Mouse (Mus musculus): ENCODE results near the gene Cytip. TPM values are rescaled to one million over a fixed set of nuclear protein-coding genes. Genes with fewer than 3 reads are reported as not detected.

Cytip gene
- polyA plus RNA-seq, 1 experiment from 2014 or later = 0.10 TPM

DNA sequence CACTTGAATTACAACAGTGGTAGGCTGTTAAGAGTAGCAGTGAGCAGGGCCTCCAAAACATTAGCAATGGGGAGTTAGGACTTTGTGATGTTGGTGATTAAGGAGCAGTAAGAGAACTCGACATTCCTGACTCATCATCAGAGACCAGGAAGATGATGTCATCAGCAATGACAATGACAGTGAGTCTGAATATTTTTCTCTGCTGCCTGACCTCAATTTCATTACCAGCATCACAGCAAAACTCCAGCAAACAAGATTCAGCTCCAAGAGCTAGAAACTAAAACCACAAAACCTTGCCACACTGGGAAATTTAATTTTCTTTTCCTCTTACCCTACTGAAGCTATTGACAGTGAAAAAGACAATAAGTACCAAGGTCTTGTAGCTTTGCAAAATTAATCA, 14.6 kb downstream of the Cytip start:
- Histone ChIP-seq H3K36me3 (no peaks in the 10 kb centered on the region), H3K4me1 (replicated peaks) (no peaks in the 10 kb centered on the region), H3K4me3 (no peak overlapping the region), H3K4me2 (no peak overlapping the region), H3K9me3 (no peaks in the 10 kb centered on the region), H3K27me3 (no peaks in the 10 kb centered on the region), H3K9ac (no peak overlapping the region), H3K27ac (replicated peaks) (no peak overlapping the region)
- 81% methylated on average over 1 of the region's 1 CpGs for WGBS
- no peak for ATAC-seq (ENCODE audit: low FRiP score, low read depth)

DNA sequence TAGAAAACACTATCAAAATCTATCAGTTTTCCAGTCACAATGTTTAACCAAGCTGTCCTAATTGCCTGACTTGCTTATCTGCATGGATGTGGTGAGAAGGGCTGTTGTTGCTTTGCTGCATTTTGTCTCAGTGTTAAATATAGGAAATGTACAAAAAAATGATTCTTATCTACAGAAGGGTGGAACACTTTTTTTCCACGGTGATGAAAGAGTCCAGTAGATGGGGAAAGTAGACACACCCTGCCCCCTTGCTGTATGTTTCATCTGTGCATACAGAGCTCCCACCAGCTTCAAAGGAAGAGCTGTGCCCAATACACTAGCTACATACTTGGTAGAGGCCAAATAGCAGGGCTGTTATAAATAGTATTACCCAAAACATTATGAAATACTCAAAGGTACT, 16.3 kb downstream of the Cytip start:
- no peak overlapping the region for H3K9ac ChIP-seq
- no peak for ATAC-seq (ENCODE audit: low FRiP score, low read depth)
- no peaks in the 10 kb centered on the region for H3K36me3 ChIP-seq
- no peak overlapping the region for H3K27ac ChIP-seq (replicated peaks)
- H3K27me3 ChIP-seq = no peaks in the 10 kb centered on the region
- no peak overlapping the region for H3K4me3 ChIP-seq
- 90% methylated on average over 1 of the region's 1 CpGs for WGBS
- H3K4me1 ChIP-seq (replicated peaks) = peaks cover 9% of the 10 kb centered on the region
- H3K9me3 ChIP-seq = no peaks in the 10 kb centered on the region
- no peak overlapping the region for H3K4me2 ChIP-seq

DNA sequence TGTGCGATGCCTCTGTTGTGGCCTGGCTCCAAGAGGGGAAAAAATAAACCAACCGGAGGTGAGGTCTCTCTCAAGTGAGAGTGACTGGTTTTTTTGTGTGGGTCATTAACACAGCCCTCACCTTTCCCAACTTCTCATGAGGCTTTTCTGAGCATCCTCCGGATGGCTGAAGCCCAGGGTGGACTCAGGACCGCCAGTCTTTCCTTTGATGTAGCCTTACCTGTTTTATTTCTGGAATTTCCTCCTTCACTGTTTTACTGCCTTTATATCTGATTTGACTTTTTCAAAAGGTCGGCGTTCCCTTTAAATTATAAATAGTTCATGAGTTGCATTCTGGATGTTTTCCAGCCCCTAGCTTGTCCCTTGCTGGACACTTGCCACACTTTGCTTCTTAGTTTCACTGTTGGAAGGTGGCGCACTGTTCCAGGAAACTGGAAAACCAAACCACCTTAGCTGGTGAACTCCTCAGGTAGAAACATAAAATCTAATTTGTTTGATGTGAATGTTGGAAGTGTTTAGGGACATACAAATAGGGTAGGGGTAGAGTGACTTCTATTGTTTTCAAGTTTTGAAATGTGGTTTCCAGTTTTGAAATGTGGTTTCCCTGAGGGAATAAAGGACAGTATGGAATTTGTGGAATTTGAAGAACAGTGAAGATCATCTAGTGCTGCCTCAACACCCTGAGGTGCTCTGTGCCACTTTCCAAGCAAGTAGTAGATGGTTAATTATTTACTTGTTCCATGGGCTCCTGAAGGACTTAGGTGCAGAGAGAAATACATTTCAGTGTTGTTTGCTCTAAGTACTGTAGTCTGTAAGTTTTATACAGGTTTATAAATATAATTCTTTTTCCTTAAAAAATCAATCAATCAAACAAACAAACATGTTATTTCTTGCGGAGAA, 19.7 kb downstream of the Cytip start:
- Histone ChIP-seq H3K27ac (replicated peaks) (no peak overlapping the region), H3K9me3 (no peaks in the 10 kb centered on the region), H3K27me3 (no peaks in the 10 kb centered on the region), H3K9ac (no peak overlapping the region), H3K4me1 (replicated peaks) (peaks cover 13% of the 10 kb centered on the region), H3K4me3 (no peak overlapping the region), H3K4me2 (no peak overlapping the region), H3K36me3 (no peaks in the 10 kb centered on the region)
- ATAC-seq (ENCODE audit: low FRiP score, low read depth) = no peak
- WGBS = 86% methylated on average over 8 of the region's 8 CpGs

DNA sequence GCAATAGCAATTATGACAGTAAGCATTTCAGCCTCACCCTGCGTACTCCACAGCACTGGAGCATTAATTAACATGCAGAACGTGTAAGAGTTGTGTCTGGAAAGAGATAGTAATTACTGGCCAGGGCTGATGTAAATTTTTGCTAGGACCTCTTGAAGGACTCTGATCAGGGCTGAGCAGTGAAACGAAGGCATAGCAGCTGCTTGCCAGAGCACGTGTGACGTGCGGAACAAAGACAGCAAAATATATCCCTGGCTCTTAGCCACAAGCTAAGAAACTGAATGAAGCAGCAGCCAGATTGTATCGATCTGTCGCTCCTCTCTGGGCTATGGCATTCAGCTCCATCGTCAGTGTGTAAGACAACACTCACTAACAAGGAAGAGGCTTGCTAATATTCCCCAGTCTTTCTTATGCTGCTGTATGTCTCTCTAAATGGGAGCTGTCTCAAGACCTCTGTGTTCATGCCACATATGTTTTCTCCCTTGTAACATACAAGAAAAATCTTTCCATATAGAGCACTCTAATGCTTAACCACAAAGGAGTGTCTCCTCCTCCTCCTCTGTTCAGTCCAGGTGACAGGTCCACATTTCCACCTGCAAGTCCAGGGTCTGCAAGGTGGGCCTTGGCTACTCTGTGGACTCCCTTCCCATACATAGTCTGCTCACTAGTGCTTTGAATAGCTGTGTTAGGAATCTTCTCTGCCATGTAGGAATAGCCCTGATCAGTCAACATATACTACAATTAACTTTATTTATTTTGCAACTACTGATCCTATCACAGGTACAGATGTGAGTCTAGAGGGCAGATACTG, 20.7 kb downstream of the Cytip start:
- Histone ChIP-seq H3K4me3 (no peak overlapping the region), H3K9ac (no peak overlapping the region), H3K36me3 (no peaks in the 10 kb centered on the region), H3K9me3 (no peaks in the 10 kb centered on the region), H3K4me1 (replicated peaks) (peaks cover 13% of the 10 kb centered on the region), H3K27ac (replicated peaks) (peak overlapping the region; percentile 63), H3K27me3 (no peaks in the 10 kb centered on the region), H3K4me2 (peak overlapping the region; percentile 25)
- peak; percentile 92 for ATAC-seq (ENCODE audit: low FRiP score, low read depth)
- WGBS = 23% methylated on average over 9 of the region's 9 CpGs

DNA sequence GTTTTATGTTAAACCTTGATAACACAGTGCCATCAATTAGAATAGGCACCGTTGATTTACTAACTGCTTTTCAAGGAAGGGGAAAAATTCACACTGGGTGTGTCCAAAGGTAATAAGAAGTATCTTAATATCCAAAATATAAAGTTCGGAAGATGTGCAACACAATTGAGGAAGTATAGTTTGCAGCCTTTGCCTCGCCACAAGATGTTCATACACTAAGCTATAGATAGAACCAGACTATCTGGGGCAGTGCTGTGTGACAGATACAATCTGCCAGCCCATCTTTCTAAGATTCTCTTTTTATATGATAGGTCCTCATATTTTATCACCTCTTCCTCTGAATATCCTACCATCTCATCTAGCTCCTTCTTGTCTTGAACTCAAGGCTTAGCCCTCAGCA, 22.4 kb downstream of the Cytip start:
- peaks cover 13% of the 10 kb centered on the region for H3K4me1 ChIP-seq (replicated peaks)
- H3K27me3 ChIP-seq = no peaks in the 10 kb centered on the region
- no peak overlapping the region for H3K27ac ChIP-seq (replicated peaks)
- no peak overlapping the region for H3K4me3 ChIP-seq
- H3K9me3 ChIP-seq = no peaks in the 10 kb centered on the region
- ATAC-seq (ENCODE audit: low FRiP score, low read depth) = no peak
- no peak overlapping the region for H3K9ac ChIP-seq
- H3K36me3 ChIP-seq = no peaks in the 10 kb centered on the region
- H3K4me2 ChIP-seq = no peak overlapping the region
- 92% methylated on average over 3 of the region's 3 CpGs for WGBS

DNA sequence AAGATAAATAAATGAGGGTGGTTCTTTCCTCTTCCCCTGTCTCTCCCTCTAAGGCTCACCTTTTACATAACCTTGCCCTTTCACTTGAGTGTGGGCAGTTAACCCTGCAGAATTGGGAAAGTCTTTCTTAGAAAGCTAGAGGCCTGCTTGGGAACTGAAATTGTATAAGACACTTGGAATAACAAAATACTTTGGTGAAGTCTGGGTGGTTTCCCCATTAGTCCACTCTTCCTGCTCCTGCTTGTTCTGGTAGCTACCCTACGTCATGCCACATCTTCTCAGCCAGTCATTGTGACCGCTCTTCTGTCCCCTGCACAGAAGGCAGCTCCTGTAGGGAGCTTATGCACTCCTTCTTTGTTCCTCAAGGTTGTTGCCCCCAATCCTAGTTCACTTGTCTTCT, 26.2 kb downstream of the Cytip start:
- H3K9me3 ChIP-seq = no peaks in the 10 kb centered on the region
- H3K4me2 ChIP-seq = no peak overlapping the region
- no peak overlapping the region for H3K9ac ChIP-seq
- H3K27ac ChIP-seq (replicated peaks) = no peak overlapping the region
- H3K4me3 ChIP-seq = no peak overlapping the region
- ATAC-seq (ENCODE audit: low FRiP score, low read depth) = no peak
- H3K27me3 ChIP-seq = no peaks in the 10 kb centered on the region
- peaks cover 5% of the 10 kb centered on the region for H3K4me1 ChIP-seq (replicated peaks)
- H3K36me3 ChIP-seq = no peaks in the 10 kb centered on the region
- 86% methylated on average over 2 of the region's 2 CpGs for WGBS

DNA sequence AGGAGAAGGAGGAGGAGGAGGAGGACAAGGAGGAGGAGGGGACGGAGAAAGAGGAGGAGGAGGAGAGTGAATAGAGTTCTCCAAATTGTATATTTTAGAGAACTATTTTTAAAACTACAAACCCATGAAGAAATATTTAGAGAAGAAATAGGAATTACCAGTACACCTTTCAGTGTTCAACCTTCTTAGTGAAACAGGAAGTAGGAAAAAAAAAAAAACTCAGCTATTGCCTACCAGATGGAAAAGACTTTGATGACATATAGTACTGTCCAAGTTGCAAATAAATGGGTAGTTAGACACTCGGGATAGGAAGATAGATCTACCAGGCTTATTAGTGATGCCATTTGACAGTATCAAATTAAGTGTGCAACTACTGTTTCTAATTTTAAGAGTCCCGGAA, 27.7 kb downstream of the Cytip start:
- H3K4me1 ChIP-seq (replicated peaks) = no peaks in the 10 kb centered on the region
- no peaks in the 10 kb centered on the region for H3K36me3 ChIP-seq
- H3K4me3 ChIP-seq = no peak overlapping the region
- no peaks in the 10 kb centered on the region for H3K9me3 ChIP-seq
- H3K4me2 ChIP-seq = no peak overlapping the region
- no peak overlapping the region for H3K9ac ChIP-seq
- H3K27me3 ChIP-seq = no peaks in the 10 kb centered on the region
- no peak for ATAC-seq (ENCODE audit: low FRiP score, low read depth)
- no peak overlapping the region for H3K27ac ChIP-seq (replicated peaks)
- WGBS = 90% methylated on average over 3 of the region's 3 CpGs

DNA sequence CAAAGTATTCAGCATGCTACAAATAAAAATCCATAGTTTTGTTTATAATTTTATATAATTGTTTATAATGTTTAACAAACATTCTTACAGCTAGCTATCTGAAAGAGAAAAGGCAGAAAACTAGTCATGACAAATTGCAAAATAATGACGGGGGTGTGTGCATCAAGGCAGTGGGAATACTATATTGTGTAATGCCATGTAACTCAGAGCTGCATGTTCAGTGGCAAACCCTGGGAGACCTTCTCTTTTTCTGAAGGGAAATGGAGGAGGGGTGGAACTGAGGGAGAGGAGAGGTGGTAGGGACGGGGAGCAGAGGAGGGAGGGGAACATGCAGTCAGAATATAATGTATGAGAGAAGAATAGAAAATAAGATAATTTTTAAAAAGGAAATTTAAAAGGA, 28.6 kb downstream of the Cytip start:
- ATAC-seq (ENCODE audit: low FRiP score, low read depth) = no peak
- Histone ChIP-seq H3K4me1 (replicated peaks) (no peaks in the 10 kb centered on the region), H3K9ac (no peak overlapping the region), H3K9me3 (no peaks in the 10 kb centered on the region), H3K27me3 (no peaks in the 10 kb centered on the region), H3K27ac (replicated peaks) (no peak overlapping the region), H3K4me3 (no peak overlapping the region), H3K4me2 (no peak overlapping the region), H3K36me3 (no peaks in the 10 kb centered on the region)
- 83% methylated on average over 2 of the region's 2 CpGs for WGBS

DNA sequence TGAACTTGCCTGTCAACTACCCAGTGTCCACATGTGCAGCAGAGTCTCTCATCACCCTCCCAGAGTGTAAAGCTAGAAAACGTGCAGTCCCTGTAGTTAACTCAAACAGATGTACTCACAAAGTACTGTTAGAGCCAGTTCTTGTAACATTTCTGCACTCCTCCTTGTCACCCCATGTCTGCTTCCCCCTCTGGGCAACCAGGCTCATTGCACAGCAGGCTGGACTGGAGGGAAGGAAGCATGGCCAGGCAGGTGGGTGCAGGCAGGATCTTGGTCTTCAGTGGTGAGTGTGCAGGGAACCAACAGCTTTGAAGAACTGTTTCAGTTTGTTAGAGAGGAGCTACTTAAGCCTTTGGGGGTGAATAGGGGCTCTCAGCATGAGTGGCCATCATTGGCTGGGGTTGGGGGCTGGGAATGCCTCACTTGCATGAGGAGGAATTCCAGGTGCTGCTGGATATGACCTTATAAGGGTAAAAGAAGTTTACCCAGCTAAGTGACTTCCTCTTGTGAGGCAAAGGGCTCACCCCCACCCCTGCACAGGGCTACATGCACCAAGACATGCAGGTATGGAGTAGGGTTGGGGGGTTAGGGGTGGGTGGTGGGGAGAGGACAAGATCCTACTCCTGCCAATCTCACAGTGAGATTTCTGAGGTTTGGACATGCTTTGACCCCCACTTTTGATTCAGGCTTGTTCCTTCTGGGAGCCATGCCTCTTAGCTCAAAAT, 31.7 kb downstream of the Cytip start:
- Histone ChIP-seq H3K9me3 (no peaks in the 10 kb centered on the region), H3K4me3 (no peak overlapping the region), H3K27me3 (no peaks in the 10 kb centered on the region), H3K4me2 (no peak overlapping the region), H3K9ac (no peak overlapping the region), H3K4me1 (replicated peaks) (no peaks in the 10 kb centered on the region), H3K36me3 (no peaks in the 10 kb centered on the region), H3K27ac (replicated peaks) (no peak overlapping the region)
- WGBS = 73% methylated on average over 1 of the region's 1 CpGs
- no peak for ATAC-seq (ENCODE audit: low FRiP score, low read depth)

DNA sequence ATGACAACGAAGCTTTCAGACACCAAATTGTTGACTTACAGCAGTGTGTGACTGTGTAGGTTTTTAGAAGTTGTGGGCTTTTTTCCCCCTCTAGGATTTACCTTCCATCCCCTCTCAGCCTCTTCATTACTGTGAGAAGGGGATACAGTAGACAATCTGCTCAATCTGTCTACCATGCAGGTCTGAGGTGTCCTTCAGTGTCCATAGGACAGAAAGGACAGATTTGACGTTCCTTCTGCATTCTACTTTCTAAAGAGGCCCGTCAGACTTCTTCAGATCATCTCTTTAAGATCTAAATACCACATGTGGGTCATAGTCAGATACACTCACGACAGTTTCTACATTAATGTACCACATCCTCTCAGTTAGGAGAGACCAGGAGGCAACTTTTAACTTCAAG, 33.5 kb downstream of the Cytip start:
- ATAC-seq (ENCODE audit: low FRiP score, low read depth) = no peak
- no peaks in the 10 kb centered on the region for H3K27me3 ChIP-seq
- H3K9me3 ChIP-seq = no peaks in the 10 kb centered on the region
- 87% methylated on average over 4 of the region's 4 CpGs for WGBS
- H3K36me3 ChIP-seq = no peaks in the 10 kb centered on the region
- H3K27ac ChIP-seq (replicated peaks) = no peak overlapping the region
- no peaks in the 10 kb centered on the region for H3K4me1 ChIP-seq (replicated peaks)
- no peak overlapping the region for H3K4me2 ChIP-seq
- no peak overlapping the region for H3K9ac ChIP-seq
- no peak overlapping the region for H3K4me3 ChIP-seq

DNA sequence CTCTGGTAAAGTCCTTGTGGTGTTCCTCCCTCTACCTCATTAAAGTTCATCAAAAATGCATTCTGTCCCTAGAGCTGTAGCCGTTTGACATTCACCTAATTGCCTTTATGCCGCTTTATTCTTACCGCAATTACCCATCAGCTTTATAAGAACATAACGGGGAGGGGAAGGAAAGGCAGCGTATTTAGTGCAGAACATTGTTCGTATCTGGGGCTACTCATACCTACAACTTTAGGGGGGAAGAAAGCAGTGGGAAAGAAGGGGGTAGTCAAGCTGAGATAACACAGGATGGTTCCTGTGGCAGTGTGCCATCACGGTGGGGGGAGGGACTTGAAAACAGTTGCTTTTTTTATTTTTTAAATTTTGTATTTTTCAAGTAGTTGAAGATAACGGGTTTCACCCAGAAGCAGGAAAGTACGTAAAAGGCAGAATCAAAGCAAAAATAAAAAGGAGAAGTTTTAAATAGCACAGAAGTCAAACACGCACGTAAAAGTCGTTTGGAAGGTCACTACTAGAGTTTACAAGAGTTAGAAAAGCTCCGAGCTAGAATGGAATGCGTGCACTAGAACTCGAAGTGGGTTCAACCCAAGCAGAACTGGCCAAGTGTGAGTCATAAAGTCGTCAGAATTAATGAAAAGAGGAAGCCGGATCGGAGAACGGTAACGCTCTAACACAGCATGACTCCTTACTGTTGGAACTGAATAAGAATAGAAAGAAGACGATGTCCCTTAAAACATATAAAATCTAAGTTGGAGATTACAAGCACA, 34.6 kb downstream of the Cytip start:
- WGBS = 83% methylated on average over 21 of the region's 21 CpGs

More for the DNA sequence above, 34.6 kb downstream of the Cytip start:
- no peak overlapping the region for H3K27ac ChIP-seq (replicated peaks)
- H3K27me3 ChIP-seq = no peaks in the 10 kb centered on the region
- no peaks in the 10 kb centered on the region for H3K9me3 ChIP-seq
- H3K4me2 ChIP-seq = no peak overlapping the region
- no peak overlapping the region for H3K9ac ChIP-seq
- no peaks in the 10 kb centered on the region for H3K36me3 ChIP-seq
- H3K4me1 ChIP-seq (replicated peaks) = no peaks in the 10 kb centered on the region
- no peak overlapping the region for H3K4me3 ChIP-seq
- ATAC-seq (ENCODE audit: low FRiP score, low read depth) = no peak
